Mouse (Mus musculus) skeletal muscle tissue, adult 2 months (tissue): ENCODE data around the gene Mysm1.

ENCODE experiments used
- DNase-seq: peaks from one replicate; pipeline ENCODE4 v3.0.0-alpha.2; 2012; ENCODE audit warnings: low read depth, low spot score

Gene Mysm1

DNA sequence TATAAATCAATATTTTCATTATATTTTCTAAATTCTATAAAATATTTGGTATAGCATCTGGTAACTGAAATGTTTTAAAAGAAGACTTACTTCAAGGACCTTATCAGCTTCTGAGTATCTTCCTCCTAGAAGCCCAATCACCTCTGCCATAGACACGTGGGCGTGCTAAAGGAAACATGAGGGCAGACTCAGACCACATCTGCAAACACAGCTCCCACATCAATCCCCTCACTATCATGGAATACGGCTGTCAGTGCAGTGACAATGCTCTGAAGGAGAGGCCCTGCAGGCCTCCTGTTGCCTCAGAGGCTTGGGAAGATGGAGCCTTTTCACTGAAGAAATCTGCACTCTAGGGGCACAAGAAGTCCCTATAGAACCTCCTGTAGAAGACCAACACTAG lies 26.1 kb downstream of the Mysm1 start:
- DNase-seq, result no peak

DNA sequence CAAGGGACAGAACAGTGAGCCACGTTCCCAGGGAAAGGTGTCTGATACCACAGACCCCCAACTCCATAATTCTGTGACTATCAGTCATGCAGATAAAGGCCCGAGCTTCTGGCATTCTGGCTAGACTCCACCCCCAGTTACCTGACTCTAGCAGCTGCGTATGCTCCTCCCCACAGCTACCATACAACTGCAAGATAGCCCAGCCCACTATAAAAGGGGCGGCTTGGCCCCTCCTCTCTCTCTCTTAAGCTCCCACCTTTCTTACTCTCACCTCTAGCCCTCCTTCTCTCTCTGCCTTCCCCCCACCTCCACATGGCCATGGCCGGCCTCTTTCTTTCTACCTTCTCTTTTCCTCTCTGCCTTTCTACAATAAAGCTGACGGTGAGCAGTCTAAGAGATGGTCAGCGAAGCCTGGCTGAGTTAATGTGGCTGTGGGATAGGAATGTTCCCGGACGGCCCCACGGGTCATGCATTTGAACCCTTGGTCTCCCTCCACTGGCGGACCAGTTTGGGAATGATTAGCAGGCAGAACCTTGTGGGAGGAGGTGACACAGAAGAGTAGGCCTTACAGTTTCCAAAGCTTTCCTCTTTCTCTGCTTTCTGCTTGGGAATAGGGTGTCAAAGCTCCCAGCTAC lies 37.6 kb downstream of the Mysm1 start:
- DNase-seq, result no peak

DNA sequence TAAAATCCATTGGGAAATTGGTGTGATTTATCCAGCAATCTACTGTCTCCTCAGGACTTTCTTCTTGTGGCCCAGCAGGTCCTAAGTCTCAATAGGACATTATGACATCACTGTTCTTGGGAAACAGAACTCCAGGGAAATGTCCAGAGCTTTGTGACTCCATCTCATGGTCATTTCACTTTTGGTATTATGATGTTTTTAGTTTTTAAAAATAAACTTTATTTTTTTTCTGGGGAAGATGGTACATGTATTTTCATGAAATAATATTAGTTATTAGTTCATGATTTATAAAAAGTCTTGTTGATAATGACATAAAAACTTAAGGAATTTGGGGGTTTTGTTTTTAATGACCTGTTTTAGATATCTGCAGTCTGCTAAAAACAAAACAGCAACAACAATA lies 50.2 kb downstream of the Mysm1 start, which contains the start of gene Eqtn:
Gene Eqtn (minus strand): TSS at position 101 of the 400 bp plus-strand sequence.
- no peak for DNase-seq

DNA sequence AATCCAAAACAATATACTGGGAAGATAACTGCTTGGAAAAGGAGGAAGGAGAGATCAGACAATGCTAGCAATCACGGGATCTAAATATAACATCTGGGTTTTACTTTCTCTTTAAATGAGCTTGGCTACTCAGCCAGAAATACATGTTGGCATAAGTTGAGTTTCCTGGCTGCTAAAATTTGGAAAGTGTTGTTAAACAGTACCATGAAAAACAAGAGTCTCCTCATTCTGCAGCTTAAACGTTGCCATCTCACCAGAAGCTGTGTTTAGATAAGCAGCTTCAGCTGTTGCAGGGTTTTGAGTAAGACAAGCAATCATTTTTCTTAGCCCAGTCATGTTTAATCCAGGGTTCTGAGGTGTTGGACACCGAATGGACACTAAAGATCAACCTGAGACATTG lies 77.1 kb downstream of the Mysm1 start:
- DNase-seq, result no peak

DNA sequence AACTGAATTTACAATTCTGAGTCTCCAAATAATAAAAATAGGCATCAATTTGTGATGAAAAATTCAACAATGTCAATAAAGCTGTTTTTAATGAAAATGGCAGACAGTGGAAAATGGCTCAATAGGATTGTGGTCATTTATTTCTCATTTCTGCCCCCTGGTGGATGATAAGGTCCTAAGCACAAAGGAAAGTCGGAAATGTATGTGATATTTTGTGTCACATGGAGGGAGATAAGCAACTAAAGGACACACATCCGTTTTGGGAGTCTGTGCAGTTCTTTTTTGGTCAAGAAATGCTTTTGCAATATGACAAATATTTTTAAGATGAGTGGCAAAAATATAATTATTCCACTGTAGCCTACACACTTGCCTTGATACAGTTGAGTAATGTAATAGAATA lies 78.2 kb downstream of the Mysm1 start:
- DNase-seq, result no peak
